Mouse (Mus musculus): Measurements from ENCODE around the gene Ccng2.

GRCm38 (mm10) chr5:93297311-93297710 is 30.3 kb downstream of the Ccng2 start:
- TF ChIP-seq CTCF (conservative IDR thresholded peaks at IDR 0.05; ENCODE audit: low read length) (no peak), POU5F1 (IDR thresholded peaks at IDR 0.05; ENCODE audit: borderline replicate concordance, low read length) (no peak)

Data from E14TG2a.4 (cell line).